Mouse (Mus musculus) erythroid progenitor cell, adult 5-6 weeks (primary cell): Measurements from ENCODE around the gene Olfr648. TPM values are rescaled to one million over a fixed set of nuclear protein-coding genes. Genes with fewer than 3 reads are reported as not detected.

Experiments used
- total RNA-seq, 2 experiments: library from RNA; stranded (forward) in 1 of 2; stranded (reverse) in 1 of 2; fragments of 150-400 nt in 1 of 2; fragments of 186-747, 209-891 nt in 1 of 2; gene quantifications; 2 replicates each; pipeline versions ENCODE4 v1.2.3 to v1.2.4; 2015 to 2017; ENCODE audit warnings: low replicate concordance in 2 of 2

The Olfr648 gene
- total RNA-seq, 2 experiments from 2014 or later: 0.68 to 1.3 TPM

Other genes with a start within 250 kb of the Olfr648 start
- gene Olfr632, start 249.0 kb downstream of the Olfr648 start, total RNA-seq (2015; ENCODE audit: low replicate concordance): not detected in 2 replicates
- not detected in 2 replicates for gene Olfr632, start 249.0 kb downstream of the Olfr648 start, total RNA-seq (2017; ENCODE audit: low replicate concordance)
- gene Olfr633, start 239.0 kb downstream of the Olfr648 start, total RNA-seq (2015; ENCODE audit: low replicate concordance): not detected in 2 replicates
- 0.15 TPM in 1 of 2 replicates, not detected in the other for gene Olfr633, start 239.0 kb downstream of the Olfr648 start, total RNA-seq (2017; ENCODE audit: low replicate concordance)
- not detected in 2 replicates for gene Olfr635, start 212.2 kb downstream of the Olfr648 start, total RNA-seq (2015; ENCODE audit: low replicate concordance)
- gene Olfr635, start 212.2 kb downstream of the Olfr648 start, total RNA-seq (2017; ENCODE audit: low replicate concordance): not detected in 2 replicates
- gene Olfr638, start 184.6 kb downstream of the Olfr648 start, total RNA-seq (2015; ENCODE audit: low replicate concordance): not detected in 2 replicates
- gene Olfr638, start 184.6 kb downstream of the Olfr648 start, total RNA-seq (2017; ENCODE audit: low replicate concordance): not detected in 2 replicates
- gene Olfr639, start 166.1 kb downstream of the Olfr648 start, total RNA-seq (2015; ENCODE audit: low replicate concordance): not detected in 2 replicates
- gene Olfr639, start 166.1 kb downstream of the Olfr648 start, total RNA-seq (2017; ENCODE audit: low replicate concordance): not detected in 2 replicates
- gene Olfr640, start 157.8 kb downstream of the Olfr648 start, total RNA-seq (2015; ENCODE audit: low replicate concordance): not detected in 2 replicates
- gene Olfr640, start 157.8 kb downstream of the Olfr648 start, total RNA-seq (2017; ENCODE audit: low replicate concordance): not detected in 2 replicates
- gene Olfr641, start 147.9 kb downstream of the Olfr648 start, total RNA-seq (2015; ENCODE audit: low replicate concordance): not detected in 2 replicates
- not detected in 2 replicates for gene Olfr641, start 147.9 kb downstream of the Olfr648 start, total RNA-seq (2017; ENCODE audit: low replicate concordance)
- not detected in 2 replicates for gene Olfr642, start 130.7 kb downstream of the Olfr648 start, total RNA-seq (2015; ENCODE audit: low replicate concordance)
- not detected in 2 replicates for gene Olfr642, start 130.7 kb downstream of the Olfr648 start, total RNA-seq (2017; ENCODE audit: low replicate concordance)
- not detected in 2 replicates for gene 4930516K23Rik, start 121.9 kb downstream of the Olfr648 start, total RNA-seq (2015; ENCODE audit: low replicate concordance)
- not detected in 2 replicates for gene 4930516K23Rik, start 121.9 kb downstream of the Olfr648 start, total RNA-seq (2017; ENCODE audit: low replicate concordance)
- not detected in 2 replicates for gene Olfr644, start 111.5 kb downstream of the Olfr648 start, total RNA-seq (2015; ENCODE audit: low replicate concordance)
- gene Olfr644, start 111.5 kb downstream of the Olfr648 start, total RNA-seq (2017; ENCODE audit: low replicate concordance): not detected in 2 replicates
- gene Olfr645, start 97.9 kb downstream of the Olfr648 start, total RNA-seq (2015; ENCODE audit: low replicate concordance): not detected in 2 replicates
- gene Olfr645, start 97.9 kb downstream of the Olfr648 start, total RNA-seq (2017; ENCODE audit: low replicate concordance): not detected in 2 replicates
- gene Olfr646, start 78.5 kb downstream of the Olfr648 start, total RNA-seq (2015; ENCODE audit: low replicate concordance): not detected in 2 replicates
- gene Olfr646, start 78.5 kb downstream of the Olfr648 start, total RNA-seq (2017; ENCODE audit: low replicate concordance): not detected in 2 replicates
- not detected in 2 replicates for gene Ubqln5, start 53.6 kb downstream of the Olfr648 start, total RNA-seq (2015; ENCODE audit: low replicate concordance)
- not detected in 2 replicates for gene Ubqln5, start 53.6 kb downstream of the Olfr648 start, total RNA-seq (2017; ENCODE audit: low replicate concordance)
- gene Olfr643, start 46.0 kb downstream of the Olfr648 start, total RNA-seq (2015; ENCODE audit: low replicate concordance): not detected in 2 replicates
- gene Olfr643, start 46.0 kb downstream of the Olfr648 start, total RNA-seq (2017; ENCODE audit: low replicate concordance): not detected in 2 replicates
- gene Ubqln3, start 40.1 kb downstream of the Olfr648 start, total RNA-seq (2015; ENCODE audit: low replicate concordance): not detected in 2 replicates
- not detected in 2 replicates for gene Ubqln3, start 40.1 kb downstream of the Olfr648 start, total RNA-seq (2017; ENCODE audit: low replicate concordance)
- not detected in 2 replicates for gene Ubqlnl, start 32.8 kb downstream of the Olfr648 start, total RNA-seq (2015; ENCODE audit: low replicate concordance)
- not detected in 2 replicates for gene Ubqlnl, start 32.8 kb downstream of the Olfr648 start, total RNA-seq (2017; ENCODE audit: low replicate concordance)
- gene Olfm5, start 18.6 kb downstream of the Olfr648 start, total RNA-seq (2015; ENCODE audit: low replicate concordance): not detected in 2 replicates
- gene Olfm5, start 18.6 kb downstream of the Olfr648 start, total RNA-seq (2017; ENCODE audit: low replicate concordance): not detected in 2 replicates
- gene Olfr649, start 12.6 kb upstream of the Olfr648 start, total RNA-seq (2015; ENCODE audit: low replicate concordance): not detected in 2 replicates
- gene Olfr649, start 12.6 kb upstream of the Olfr648 start, total RNA-seq (2017; ENCODE audit: low replicate concordance): 0.83 TPM in 1 of 2 replicates, not detected in the other
- 1.7 TPM in 1 of 2 replicates, not detected in the other for gene Trim6, start 35.4 kb upstream of the Olfr648 start, total RNA-seq (2015; ENCODE audit: low replicate concordance)
- gene Trim6, start 35.4 kb upstream of the Olfr648 start, total RNA-seq (2017; ENCODE audit: low replicate concordance): not detected in 2 replicates
- gene Trim34a, start 61.1 kb upstream of the Olfr648 start, total RNA-seq (2015; ENCODE audit: low replicate concordance): 9.0 and 11.7 TPM in 2 replicates
- 7.6 and 13.5 TPM in 2 replicates for gene Trim34a, start 61.1 kb upstream of the Olfr648 start, total RNA-seq (2017; ENCODE audit: low replicate concordance)
- gene Trim5, start 104.7 kb upstream of the Olfr648 start, total RNA-seq (2015; ENCODE audit: low replicate concordance): 2.5 TPM in 1 of 2 replicates, not detected in the other
- 0.76 and 1.5 TPM in 2 replicates for gene Trim5, start 104.7 kb upstream of the Olfr648 start, total RNA-seq (2017; ENCODE audit: low replicate concordance)
- gene Trim12a, start 132.1 kb upstream of the Olfr648 start, total RNA-seq (2015; ENCODE audit: low replicate concordance): 31.0 and 59.5 TPM in 2 replicates
- 19.6 and 27.3 TPM in 2 replicates for gene Trim12a, start 132.1 kb upstream of the Olfr648 start, total RNA-seq (2017; ENCODE audit: low replicate concordance)
- gene Trim34b, start 146.1 kb upstream of the Olfr648 start, total RNA-seq (2015; ENCODE audit: low replicate concordance): not detected in 2 replicates
- gene Trim34b, start 146.1 kb upstream of the Olfr648 start, total RNA-seq (2017; ENCODE audit: low replicate concordance): not detected in 2 replicates
- gene Trim12c, start 170.0 kb upstream of the Olfr648 start, total RNA-seq (2015; ENCODE audit: low replicate concordance): 8.3 and 15.5 TPM in 2 replicates
- gene Trim12c, start 170.0 kb upstream of the Olfr648 start, total RNA-seq (2017; ENCODE audit: low replicate concordance): 11.5 and 22.8 TPM in 2 replicates
- gene Trim30b, start 186.5 kb upstream of the Olfr648 start, total RNA-seq (2015; ENCODE audit: low replicate concordance): 6.5 and 8.0 TPM in 2 replicates
- gene Trim30b, start 186.5 kb upstream of the Olfr648 start, total RNA-seq (2017; ENCODE audit: low replicate concordance): 1.3 and 2.7 TPM in 2 replicates
- gene Trim30c, start 217.4 kb upstream of the Olfr648 start, total RNA-seq (2015; ENCODE audit: low replicate concordance): not detected in 2 replicates
- 0.39 TPM in 1 of 2 replicates, not detected in the other for gene Trim30c, start 217.4 kb upstream of the Olfr648 start, total RNA-seq (2017; ENCODE audit: low replicate concordance)